Mouse (Mus musculus): ENCODE results near the gene Hist1h2bc.

GRCm38 (mm10) chr13:23698996-23699395 lies 15.0 kb downstream of the Hist1h2bc start:
- no peak for TF ChIP-seq CTCF (IDR thresholded peaks at IDR 0.05; ENCODE audit: low read depth, low read length)
- TF ChIP-seq POLR2A (IDR thresholded peaks at IDR 0.05; ENCODE audit: borderline replicate concordance, low read depth, low read length), result no peak
